Mouse (Mus musculus) testis, adult 2 months (tissue): ENCODE measurements around the gene 1700001O22Rik. TPM values are rescaled to one million over a fixed set of nuclear protein-coding genes. Genes with fewer than 3 reads are reported as not detected.

Source experiments
- H3K27ac ChIP-seq: fragments of 200-500 bp; 2 replicates; pipeline ENCODE4 v1.5.1; 2012; ENCODE audit warnings: low read depth, low read length; ENCODE audit not compliant: control insufficient read depth, insufficient read depth
- H3K27me3 ChIP-seq: fragments of 200-500 bp; 2 replicates; pipeline ENCODE4 v1.6.1; 2012; ENCODE audit warnings: mild to moderate bottlenecking, low read length, moderate library complexity; ENCODE audit not compliant: control insufficient read depth, insufficient read depth
- H3K36me3 ChIP-seq: fragments of 200-500 bp; 2 replicates; pipeline ENCODE4 v1.6.1; 2012; ENCODE audit warnings: mild to moderate bottlenecking, low read length; ENCODE audit not compliant: control insufficient read depth, insufficient read depth
- H3K4me1 ChIP-seq: fragments of 200-500 bp; 2 replicates; pipeline ENCODE4 v1.6.1; 2012; ENCODE audit warnings: low read length; ENCODE audit not compliant: control insufficient read depth, insufficient read depth
- H3K4me3 ChIP-seq: fragments of 200-500 bp; 2 replicates; pipeline ENCODE4 v1.5.1; 2012; ENCODE audit warnings: low read depth, mild to moderate bottlenecking, low read length, moderate library complexity, mixed read lengths; ENCODE audit not compliant: control insufficient read depth
- CTCF ChIP-seq: fragments of 200-500 bp; IDR thresholded peaks from 2 replicates; pipeline ENCODE4 v1.5.1; 2012; ENCODE audit warnings: low read depth, mild to moderate bottlenecking, inconsistent platforms, low read length, moderate library complexity; ENCODE audit not compliant: control insufficient read depth, insufficient read depth, insufficient replicate concordance
- POLR2A ChIP-seq: fragments of 200-500 bp; IDR thresholded peaks from 2 replicates; pipeline ENCODE4 v1.6.1; 2012; ENCODE audit warnings: low read depth, mild to moderate bottlenecking, inconsistent platforms, low read length, moderate library complexity; ENCODE audit not compliant: control insufficient read depth
- polyA plus RNA-seq: library from polyadenylated mRNA; depleted of rRNA; stranded (reverse); fragments of >200 nt; gene quantifications from 2 replicates; pipeline ENCODE4 v1.2.3, GENCODE M21; 2012

Gene 1700001O22Rik
- polyA plus RNA-seq, 1 experiment, result 905 TPM

- Histone ChIP-seq H3K27ac (peak overlapping the region; percentile 74), H3K27me3 (no peaks in the 10 kb centered on the region; the same call in 1 of the 2 replicates), H3K36me3 (no peaks in the 10 kb centered on the region), H3K4me1 (peaks cover 19% of the 10 kb centered on the region), H3K4me3 (peak overlapping the region; percentile 19)
- TF ChIP-seq CTCF, result no peak
- TF ChIP-seq POLR2A, result no peak
Observed at GRCm38 (mm10) chr2:30784078-30784994, 19.1 kb downstream of the 1700001O22Rik start.

GRCm38 (mm10) chr2:30783346-30783745, 20.1 kb downstream of the 1700001O22Rik start:
- Histone ChIP-seq H3K4me1 (peaks cover 22% of the 10 kb centered on the region), H3K27ac (no peak overlapping the region), H3K4me3 (no peak overlapping the region)

GRCm38 (mm10) chr2:30782312-30783290, 20.9 kb downstream of the 1700001O22Rik start:
- Histone ChIP-seq H3K4me3 (no peak overlapping the region), H3K27ac (no peak overlapping the region), H3K4me1 (peaks cover 22% of the 10 kb centered on the region), H3K27me3 (no peaks in the 10 kb centered on the region; the same call in 1 of the 2 replicates), H3K36me3 (no peaks in the 10 kb centered on the region)
- no peak for TF ChIP-seq POLR2A
- no peak for TF ChIP-seq CTCF

More at GRCm38 (mm10) chr2:30783346-30783745, 20.1 kb downstream of the 1700001O22Rik start:
- Histone ChIP-seq H3K36me3 (no peaks in the 10 kb centered on the region), H3K27me3 (no peaks in the 10 kb centered on the region; the same call in 1 of the 2 replicates)
- no peak for TF ChIP-seq POLR2A
- no peak for TF ChIP-seq CTCF

GRCm38 (mm10) chr2:30779241-30779640, 24.2 kb downstream of the 1700001O22Rik start:
- Histone ChIP-seq H3K36me3 (no peaks in the 10 kb centered on the region), H3K4me3 (no peak overlapping the region), H3K27me3 (no peaks in the 10 kb centered on the region), H3K4me1 (peaks cover 14% of the 10 kb centered on the region), H3K27ac (no peak overlapping the region)
- TF ChIP-seq POLR2A (no peak), CTCF (no peak)

- H3K27ac ChIP-seq, result no peak overlapping the region
- H3K36me3 ChIP-seq, result no peaks in the 10 kb centered on the region
- H3K4me3 ChIP-seq, result no peak overlapping the region
- no peaks in the 10 kb centered on the region for H3K27me3 ChIP-seq
- no peak for TF ChIP-seq POLR2A
- TF ChIP-seq CTCF, result no peak
- H3K4me1 ChIP-seq, result peaks cover 9% of the 10 kb centered on the region
Observed at GRCm38 (mm10) chr2:30778235-30778634, 25.2 kb downstream of the 1700001O22Rik start.

GRCm38 (mm10) chr2:30777266-30777665, 26.2 kb downstream of the 1700001O22Rik start:
- TF ChIP-seq POLR2A (no peak), CTCF (no peak)
- Histone ChIP-seq H3K36me3 (no peaks in the 10 kb centered on the region), H3K4me3 (no peak overlapping the region), H3K27me3 (no peaks in the 10 kb centered on the region), H3K27ac (no peak overlapping the region), H3K4me1 (peaks cover 4% of the 10 kb centered on the region)
